Mouse (Mus musculus) C2C12 (cell line): Measurements from ENCODE around the gene Olfr325.

Source experiments
- CEBPB ChIP-seq: IDR thresholded peaks from one replicate; pipeline ENCODE4 v1.6.1; 2011; ENCODE audit warnings: low read depth, mild to moderate bottlenecking, control low read depth, moderate library complexity
- CTCF ChIP-seq: IDR thresholded peaks from one replicate; pipeline ENCODE4 v1.5.1; 2011; ENCODE audit not compliant: control insufficient read depth, insufficient read depth, insufficient read length
- MAX ChIP-seq: IDR thresholded peaks from one replicate; pipeline ENCODE4 v1.6.1; 2011; ENCODE audit warnings: mild to moderate bottlenecking, control low read depth
- MYOD1 ChIP-seq: IDR thresholded peaks from one replicate; pipeline ENCODE4 v1.6.1; 2011; ENCODE audit warnings: low read depth; ENCODE audit not compliant: control insufficient read depth, insufficient read length
- MYOG ChIP-seq: IDR thresholded peaks from one replicate; pipeline ENCODE4 v1.6.1; 2011; ENCODE audit not compliant: control insufficient read depth, insufficient read length; ENCODE audit errors: extremely low read depth
- USF1 ChIP-seq: IDR thresholded peaks from one replicate; pipeline ENCODE4 v1.6.1; 2011; ENCODE audit warnings: low read depth, mild to moderate bottlenecking, control low read depth, moderate library complexity

GRCm38 (mm10) chr11:58602062-58602461 lies 24.5 kb downstream of the Olfr325 start:
- TF ChIP-seq CTCF: no peak
- no peak for TF ChIP-seq USF1
- TF ChIP-seq MYOD1: no peak
- TF ChIP-seq MAX: no peak
- TF ChIP-seq CEBPB: no peak
- TF ChIP-seq MYOG: no peak
